Mouse (Mus musculus): ENCODE measurements around the gene Klc2.
"Not testable (repeated sequence)": the region's sequence is repeated elsewhere in the genome, so short reads cannot be mapped to it uniquely, and the experiment has no call there.

Gene Klc2

GRCm38 (mm10) chr19:5118384-5118698 lies at the start of gene Klc2:
Gene Klc2, minus strand, starts transcription at chr19:5118560.
- peak in 1 of 2 experiments; percentile 17 for DNase-seq (ENCODE audit: low spot score in 2 of 2)

GRCm38 (mm10) chr19:5167477-5167876 lies 49.1 kb upstream of the Klc2 start:
- DNase-seq (ENCODE audit: low spot score in 2 of 2), result no peak

GRCm38 (mm10) chr19:5164380-5164779 lies 46.0 kb upstream of the Klc2 start:
- DNase-seq (ENCODE audit: low spot score in 2 of 2), result no peak

GRCm38 (mm10) chr19:5161913-5162312 lies 43.6 kb upstream of the Klc2 start:
- DNase-seq (ENCODE audit: low spot score in 2 of 2), result no peak

GRCm38 (mm10) chr19:5152261-5152660 lies 33.9 kb upstream of the Klc2 start:
- no peak for DNase-seq (ENCODE audit: low spot score in 2 of 2)

GRCm38 (mm10) chr19:5151741-5152140 lies 33.4 kb upstream of the Klc2 start:
- no peak for DNase-seq (ENCODE audit: low spot score in 2 of 2)

- DNase-seq (ENCODE audit: low spot score in 2 of 2), result peak; percentile 40 to 42
These were observed 33.0 kb upstream of the Klc2 start for GRCm38 (mm10) chr19:5151331-5151730.

GRCm38 (mm10) chr19:5150358-5150757 lies 32.0 kb upstream of the Klc2 start:
- no peak for DNase-seq (ENCODE audit: low spot score in 2 of 2)

GRCm38 (mm10) chr19:5149041-5149440 lies 30.7 kb upstream of the Klc2 start:
- not testable (repeated sequence) for DNase-seq (ENCODE audit: low spot score in 2 of 2)

- peak; percentile 5 to 22 for DNase-seq (ENCODE audit: low spot score in 2 of 2)
These were observed 21.3 kb upstream of the Klc2 start for GRCm38 (mm10) chr19:5139640-5140039.

- DNase-seq (ENCODE audit: low spot score in 2 of 2), result no peak
These were observed 12.9 kb upstream of the Klc2 start for GRCm38 (mm10) chr19:5131237-5131636.

GRCm38 (mm10) chr19:5129770-5130169 lies 11.4 kb upstream of the Klc2 start:
- DNase-seq (ENCODE audit: low spot score in 2 of 2), result no peak

- DNase-seq (ENCODE audit: low spot score in 2 of 2), result no peak
These were observed 5.8 kb upstream of the Klc2 start for GRCm38 (mm10) chr19:5124055-5124614.

- no peak for DNase-seq (ENCODE audit: low spot score in 2 of 2)
These were observed 4.9 kb upstream of the Klc2 start for GRCm38 (mm10) chr19:5123241-5123640.

GRCm38 (mm10) chr19:5122492-5122891 lies 4.1 kb upstream of the Klc2 start:
- no peak for DNase-seq (ENCODE audit: low spot score in 2 of 2)

GRCm38 (mm10) chr19:5117494-5118383 lies 621 bp downstream of the Klc2 start:
- peak; percentile 84 to 85 for DNase-seq (ENCODE audit: low spot score in 2 of 2)

- no peak for DNase-seq (ENCODE audit: low spot score in 2 of 2)
These were observed 4.6 kb downstream of the Klc2 start for GRCm38 (mm10) chr19:5113783-5114182.

GRCm38 (mm10) chr19:5109659-5110453 lies 8.5 kb downstream of the Klc2 start:
- DNase-seq (ENCODE audit: low spot score in 2 of 2), result no peak

GRCm38 (mm10) chr19:5108702-5109101 lies 9.7 kb downstream of the Klc2 start:
- no peak for DNase-seq (ENCODE audit: low spot score in 2 of 2)

- peak in 1 of 2 experiments; percentile 48 for DNase-seq (ENCODE audit: low spot score in 2 of 2)
These were observed 10.1 kb downstream of the Klc2 start for GRCm38 (mm10) chr19:5108271-5108575.

GRCm38 (mm10) chr19:5107556-5108270 lies 10.6 kb downstream of the Klc2 start:
- no peak for DNase-seq (ENCODE audit: low spot score in 2 of 2)

- peak; percentile 98 to 99 for DNase-seq (ENCODE audit: low spot score in 2 of 2)
These were observed 11.6 kb downstream of the Klc2 start, which contains the start of gene Rab1b for GRCm38 (mm10) chr19:5106731-5107191. Gene Rab1b, minus strand, starts transcription at chr19:5107072.
